Mouse (Mus musculus) liver, adult (tissue): ENCODE results near the gene Morn4.
A peak's percentile ranks its signal among the peaks of the same experiment; 100 is the strongest.

Experiments
- GATA4 ChIP-seq: IDR thresholded peaks from 2 replicates; pipeline ENCODE4 v1.6.1; 2014; ENCODE audit warnings: mild to moderate bottlenecking, low read length; ENCODE audit not compliant: insufficient replicate concordance

Morn4 gene

GRCm38 (mm10) chr19:42061443-42061842 is 24.7 kb downstream of the Morn4 start:
- no peak for TF ChIP-seq GATA4

GRCm38 (mm10) chr19:42058426-42058825 is 27.7 kb downstream of the Morn4 start:
- no peak for TF ChIP-seq GATA4

- no peak for TF ChIP-seq GATA4
Measured at GRCm38 (mm10) chr19:42056719-42057409, 29.3 kb downstream of the Morn4 start.

GRCm38 (mm10) chr19:42055881-42056280 is 30.3 kb downstream of the Morn4 start:
- no peak for TF ChIP-seq GATA4

GRCm38 (mm10) chr19:42054255-42054654 is 31.9 kb downstream of the Morn4 start:
- TF ChIP-seq GATA4: no peak

GRCm38 (mm10) chr19:42051948-42052347 is 34.2 kb downstream of the Morn4 start, which contains the start of gene 4933411K16Rik:
Gene 4933411K16Rik (plus strand): TSS chr19:42052248.
- TF ChIP-seq GATA4: no peak

GRCm38 (mm10) chr19:42051351-42051750 is 34.8 kb downstream of the Morn4 start:
- no peak for TF ChIP-seq GATA4

GRCm38 (mm10) chr19:42050251-42050650 is 35.9 kb downstream of the Morn4 start:
- TF ChIP-seq GATA4: no peak

GRCm38 (mm10) chr19:42045269-42046102 is 40.7 kb downstream of the Morn4 start, which contains the start of gene Hoga1:
Gene Hoga1 (plus strand): TSS chr19:42045610.
- peak; percentile 12; the same call in 1 of the 2 replicates for TF ChIP-seq GATA4

- TF ChIP-seq GATA4: no peak
Measured at GRCm38 (mm10) chr19:42043988-42044387, 42.2 kb downstream of the Morn4 start.

- no peak for TF ChIP-seq GATA4
Measured at GRCm38 (mm10) chr19:42038310-42038709, 47.8 kb downstream of the Morn4 start.

- no peak for TF ChIP-seq GATA4
Measured at GRCm38 (mm10) chr19:42037167-42037702, 48.9 kb downstream of the Morn4 start.

GRCm38 (mm10) chr19:42036357-42036756 is 49.8 kb downstream of the Morn4 start:
- TF ChIP-seq GATA4: no peak

GRCm38 (mm10) chr19:42035456-42036248 is 50.5 kb downstream of the Morn4 start, which contains the start of gene Ankrd2:
Gene Ankrd2 (plus strand): TSS chr19:42036000.
- no peak for TF ChIP-seq GATA4
